Mouse (Mus musculus): Measurements from ENCODE around the gene Ntrk3. TPM values are rescaled to one million over a fixed set of nuclear protein-coding genes. Genes with fewer than 3 reads are reported as not detected.

The Ntrk3 gene
- polyA plus RNA-seq, 1 experiment from 2014 or later: 7.3 TPM

DNA sequence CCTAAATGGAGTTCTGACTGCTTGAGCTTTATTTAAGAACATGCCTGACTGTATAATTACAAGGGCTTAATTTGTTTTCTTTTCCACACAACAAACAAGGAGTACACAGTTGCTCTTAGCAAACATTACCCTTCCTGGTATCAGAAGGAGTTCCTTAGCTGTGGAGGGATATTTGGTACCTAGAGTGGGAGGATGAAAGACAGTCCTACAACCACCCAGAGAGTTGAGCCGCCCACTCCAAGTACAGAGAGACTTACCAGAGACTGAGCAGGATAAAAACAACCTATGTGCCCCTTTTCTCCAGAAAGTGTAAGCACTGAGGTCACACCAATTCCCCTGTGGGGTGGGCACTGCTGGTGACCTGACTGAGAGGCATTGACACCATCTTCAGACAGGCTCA, 237.8 kb downstream of the Ntrk3 start:
- H3K4me2 ChIP-seq (ENCODE audit: low read depth, low read length, severe bottlenecking): no peak overlapping the region
- ATAC-seq (replicated peaks; ENCODE audit: low FRiP score) (no peak), DNase-seq (ENCODE audit: low spot score) (no peak)
- H3K36me3 ChIP-seq (ENCODE audit: control insufficient read depth, insufficient read depth, low read length): no peaks in the 10 kb centered on the region
- no peak overlapping the region for H3K4me3 ChIP-seq (ENCODE audit: low read depth, low read length)
- no peak overlapping the region for H3K27ac ChIP-seq (ENCODE audit: low read depth, low read length)
- H3K27me3 ChIP-seq (ENCODE audit: control insufficient read depth, insufficient read depth, low read length): no peaks in the 10 kb centered on the region
- 83% methylated on average over 1 of the region's 1 CpGs for WGBS
- H3K9ac ChIP-seq (ENCODE audit: low read length): no peak overlapping the region
- H3K9me3 ChIP-seq (ENCODE audit: control insufficient read depth, low read length): no peaks in the 10 kb centered on the region
- no peaks in the 10 kb centered on the region for H3K4me1 ChIP-seq (replicated peaks; ENCODE audit: control insufficient read depth, insufficient read depth, low read length)

- H3K27ac ChIP-seq (ENCODE audit: low read depth, low read length): no peak overlapping the region
- no peaks in the 10 kb centered on the region for H3K9me3 ChIP-seq (ENCODE audit: control insufficient read depth, low read length)
- H3K9ac ChIP-seq (ENCODE audit: low read length): no peak overlapping the region
- H3K4me2 ChIP-seq (ENCODE audit: low read depth, low read length, severe bottlenecking): no peak overlapping the region
- ATAC-seq (replicated peaks; ENCODE audit: low FRiP score) (no peak), DNase-seq (ENCODE audit: low spot score) (no peak)
- H3K36me3 ChIP-seq (ENCODE audit: control insufficient read depth, insufficient read depth, low read length): no peaks in the 10 kb centered on the region
- H3K27me3 ChIP-seq (ENCODE audit: control insufficient read depth, insufficient read depth, low read length): no peaks in the 10 kb centered on the region
- H3K4me1 ChIP-seq (replicated peaks; ENCODE audit: control insufficient read depth, insufficient read depth, low read length): no peaks in the 10 kb centered on the region
- WGBS: 87% methylated on average over 4 of the region's 4 CpGs
- H3K4me3 ChIP-seq (ENCODE audit: low read depth, low read length): no peak overlapping the region
Observed at GRCm38 (mm10) chr7:78498356-78498755, 239.5 kb downstream of the Ntrk3 start.

GRCm38 (mm10) chr7:78497819-78498218, 240.0 kb downstream of the Ntrk3 start:
- no peaks in the 10 kb centered on the region for H3K9me3 ChIP-seq (ENCODE audit: control insufficient read depth, low read length)
- no peak overlapping the region for H3K27ac ChIP-seq (ENCODE audit: low read depth, low read length)
- DNase-seq (ENCODE audit: low spot score) (peak; percentile 57), ATAC-seq (replicated peaks; ENCODE audit: low FRiP score) (no peak)
- no peak overlapping the region for H3K4me3 ChIP-seq (ENCODE audit: low read depth, low read length)
- no peaks in the 10 kb centered on the region for H3K36me3 ChIP-seq (ENCODE audit: control insufficient read depth, insufficient read depth, low read length)
- 55% methylated on average over 7 of the region's 7 CpGs for WGBS
- H3K27me3 ChIP-seq (ENCODE audit: control insufficient read depth, insufficient read depth, low read length): no peaks in the 10 kb centered on the region
- H3K4me2 ChIP-seq (ENCODE audit: low read depth, low read length, severe bottlenecking): no peak overlapping the region
- H3K9ac ChIP-seq (ENCODE audit: low read length): no peak overlapping the region
- H3K4me1 ChIP-seq (replicated peaks; ENCODE audit: control insufficient read depth, insufficient read depth, low read length): no peaks in the 10 kb centered on the region

GRCm38 (mm10) chr7:78493591-78493990, 244.2 kb downstream of the Ntrk3 start:
- DNase-seq (ENCODE audit: low spot score): no peak
- 92% methylated on average over 7 of the region's 7 CpGs for WGBS
- ATAC-seq (replicated peaks; ENCODE audit: low FRiP score): no peak
- Histone ChIP-seq H3K9me3 (ENCODE audit: control insufficient read depth, low read length) (no peaks in the 10 kb centered on the region), H3K27ac (ENCODE audit: low read depth, low read length) (no peak overlapping the region), H3K9ac (ENCODE audit: low read length) (no peak overlapping the region), H3K4me3 (ENCODE audit: low read depth, low read length) (no peak overlapping the region), H3K27me3 (ENCODE audit: control insufficient read depth, insufficient read depth, low read length) (no peaks in the 10 kb centered on the region), H3K4me2 (ENCODE audit: low read depth, low read length, severe bottlenecking) (no peak overlapping the region), H3K36me3 (ENCODE audit: control insufficient read depth, insufficient read depth, low read length) (no peaks in the 10 kb centered on the region), H3K4me1 (replicated peaks; ENCODE audit: control insufficient read depth, insufficient read depth, low read length) (no peaks in the 10 kb centered on the region)

- WGBS: 53% methylated on average over 7 of the region's 7 CpGs
- DNase-seq (ENCODE audit: low spot score) (no peak), ATAC-seq (replicated peaks; ENCODE audit: low FRiP score) (no peak)
Observed at GRCm38 (mm10) chr7:78491176-78491575, 246.6 kb downstream of the Ntrk3 start.

DNA sequence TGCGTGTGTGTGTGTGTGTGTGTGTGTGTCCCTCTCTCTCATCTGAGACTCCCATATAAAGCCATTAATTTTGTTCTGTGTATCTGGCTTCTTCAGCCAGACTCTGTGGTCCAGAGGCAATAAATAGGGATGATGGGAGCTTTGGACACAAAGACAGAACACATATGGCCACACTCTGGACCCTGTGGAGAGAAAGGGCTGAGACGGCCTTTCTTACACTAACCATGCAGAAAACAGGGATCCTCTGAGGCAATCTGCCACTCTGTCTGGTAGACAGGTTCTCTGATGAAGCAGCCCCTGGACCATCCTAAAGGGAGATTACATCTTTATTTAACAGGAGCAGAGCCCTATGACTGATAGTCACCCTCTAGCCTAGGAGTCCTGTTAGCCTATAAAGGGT, 253.5 kb downstream of the Ntrk3 start:
- no peak overlapping the region for H3K4me3 ChIP-seq (ENCODE audit: low read depth, low read length)
- no peak overlapping the region for H3K9ac ChIP-seq (ENCODE audit: low read length)
- ATAC-seq (replicated peaks; ENCODE audit: low FRiP score): no peak
- 83% methylated on average over 2 of the region's 2 CpGs for WGBS
- H3K4me1 ChIP-seq (replicated peaks; ENCODE audit: control insufficient read depth, insufficient read depth, low read length): no peaks in the 10 kb centered on the region
- H3K27ac ChIP-seq (ENCODE audit: low read depth, low read length): no peak overlapping the region
- DNase-seq (ENCODE audit: low spot score): no peak
- H3K36me3 ChIP-seq (ENCODE audit: control insufficient read depth, insufficient read depth, low read length): no peaks in the 10 kb centered on the region
- H3K9me3 ChIP-seq (ENCODE audit: control insufficient read depth, low read length): no peaks in the 10 kb centered on the region
- H3K4me2 ChIP-seq (ENCODE audit: low read depth, low read length, severe bottlenecking): no peak overlapping the region
- no peaks in the 10 kb centered on the region for H3K27me3 ChIP-seq (ENCODE audit: control insufficient read depth, insufficient read depth, low read length)

More at GRCm38 (mm10) chr7:78491176-78491575, 246.6 kb downstream of the Ntrk3 start:
- H3K27ac ChIP-seq (ENCODE audit: low read depth, low read length): no peak overlapping the region
- H3K36me3 ChIP-seq (ENCODE audit: control insufficient read depth, insufficient read depth, low read length): no peaks in the 10 kb centered on the region
- no peak overlapping the region for H3K4me2 ChIP-seq (ENCODE audit: low read depth, low read length, severe bottlenecking)
- no peaks in the 10 kb centered on the region for H3K9me3 ChIP-seq (ENCODE audit: control insufficient read depth, low read length)
- H3K4me1 ChIP-seq (replicated peaks; ENCODE audit: control insufficient read depth, insufficient read depth, low read length): no peaks in the 10 kb centered on the region
- H3K9ac ChIP-seq (ENCODE audit: low read length): no peak overlapping the region
- H3K4me3 ChIP-seq (ENCODE audit: low read depth, low read length): no peak overlapping the region
- no peaks in the 10 kb centered on the region for H3K27me3 ChIP-seq (ENCODE audit: control insufficient read depth, insufficient read depth, low read length)

DNA sequence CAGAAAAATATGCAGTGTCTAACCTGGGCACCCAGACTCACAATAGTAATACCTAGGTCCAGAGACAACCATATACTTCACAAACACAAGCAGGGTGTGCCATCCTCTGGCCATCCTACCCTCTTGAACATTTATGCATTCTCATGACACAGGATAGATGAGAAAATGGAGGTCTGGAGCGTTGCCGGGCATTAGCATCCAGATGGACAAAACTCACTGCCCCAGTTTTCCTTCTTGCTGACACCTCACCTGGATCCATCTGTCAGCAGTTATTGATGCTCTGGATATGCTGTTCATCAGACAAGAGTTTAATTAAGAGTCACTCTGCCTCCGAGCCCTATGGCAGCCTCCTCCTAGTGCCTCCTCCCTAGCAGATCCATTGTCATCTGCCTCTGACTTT, 254.1 kb downstream of the Ntrk3 start:
- ATAC-seq (replicated peaks; ENCODE audit: low FRiP score) (no peak), DNase-seq (ENCODE audit: low spot score) (no peak)
- 89% methylated on average over 3 of the region's 3 CpGs for WGBS
- Histone ChIP-seq H3K4me3 (ENCODE audit: low read depth, low read length) (no peak overlapping the region), H3K4me2 (ENCODE audit: low read depth, low read length, severe bottlenecking) (no peak overlapping the region), H3K4me1 (replicated peaks; ENCODE audit: control insufficient read depth, insufficient read depth, low read length) (no peaks in the 10 kb centered on the region), H3K9me3 (ENCODE audit: control insufficient read depth, low read length) (no peaks in the 10 kb centered on the region), H3K27ac (ENCODE audit: low read depth, low read length) (no peak overlapping the region), H3K36me3 (ENCODE audit: control insufficient read depth, insufficient read depth, low read length) (no peaks in the 10 kb centered on the region), H3K9ac (ENCODE audit: low read length) (no peak overlapping the region), H3K27me3 (ENCODE audit: control insufficient read depth, insufficient read depth, low read length) (no peaks in the 10 kb centered on the region)

DNA sequence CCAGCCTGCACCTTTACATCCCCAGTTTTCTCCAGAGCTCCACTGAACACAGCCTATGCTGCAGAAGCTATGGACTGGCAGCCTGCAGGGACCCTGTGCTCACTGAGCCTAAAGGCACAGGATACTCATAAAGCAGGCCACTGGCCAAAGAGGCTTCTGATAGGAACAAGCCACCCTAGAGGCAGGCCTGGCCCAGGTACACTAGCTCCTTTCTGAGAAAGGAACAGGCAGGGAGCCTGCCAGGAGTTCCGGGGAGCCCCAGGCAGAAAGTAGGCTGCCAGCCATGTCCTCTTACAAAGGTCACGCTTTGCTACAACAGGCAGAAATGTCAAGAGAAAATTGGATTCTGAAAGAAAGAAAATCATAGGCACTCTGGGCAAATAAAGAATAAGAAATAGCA, 254.8 kb downstream of the Ntrk3 start:
- no peaks in the 10 kb centered on the region for H3K4me1 ChIP-seq (replicated peaks; ENCODE audit: control insufficient read depth, insufficient read depth, low read length)
- H3K9me3 ChIP-seq (ENCODE audit: control insufficient read depth, low read length): no peaks in the 10 kb centered on the region
- no peaks in the 10 kb centered on the region for H3K27me3 ChIP-seq (ENCODE audit: control insufficient read depth, insufficient read depth, low read length)
- WGBS: 78% methylated on average over 2 of the region's 2 CpGs
- DNase-seq (ENCODE audit: low spot score) (no peak), ATAC-seq (replicated peaks; ENCODE audit: low FRiP score) (no peak)
- no peak overlapping the region for H3K4me3 ChIP-seq (ENCODE audit: low read depth, low read length)
- no peak overlapping the region for H3K27ac ChIP-seq (ENCODE audit: low read depth, low read length)
- H3K9ac ChIP-seq (ENCODE audit: low read length): no peak overlapping the region
- H3K4me2 ChIP-seq (ENCODE audit: low read depth, low read length, severe bottlenecking): no peak overlapping the region
- H3K36me3 ChIP-seq (ENCODE audit: control insufficient read depth, insufficient read depth, low read length): no peaks in the 10 kb centered on the region

GRCm38 (mm10) chr7:78478881-78479280, 258.9 kb downstream of the Ntrk3 start:
- no peak overlapping the region for H3K4me2 ChIP-seq (ENCODE audit: low read depth, low read length, severe bottlenecking)
- H3K9me3 ChIP-seq (ENCODE audit: control insufficient read depth, low read length): no peaks in the 10 kb centered on the region
- H3K9ac ChIP-seq (ENCODE audit: low read length): no peak overlapping the region
- no peaks in the 10 kb centered on the region for H3K4me1 ChIP-seq (replicated peaks; ENCODE audit: control insufficient read depth, insufficient read depth, low read length)
- no peak overlapping the region for H3K4me3 ChIP-seq (ENCODE audit: low read depth, low read length)
- no peaks in the 10 kb centered on the region for H3K36me3 ChIP-seq (ENCODE audit: control insufficient read depth, insufficient read depth, low read length)
- DNase-seq (ENCODE audit: low spot score): no peak
- H3K27me3 ChIP-seq (ENCODE audit: control insufficient read depth, insufficient read depth, low read length): no peaks in the 10 kb centered on the region
- H3K27ac ChIP-seq (ENCODE audit: low read depth, low read length): no peak overlapping the region
- no peak for ATAC-seq (replicated peaks; ENCODE audit: low FRiP score)
- 86% methylated on average over 2 of the region's 2 CpGs for WGBS
